Mouse (Mus musculus) lung, adult 18-20 months (tissue): ENCODE results near the gene Sez6l.

ENCODE experiments used
- DNase-seq, 2 experiments: peaks; one replicate each; pipeline ENCODE4 v3.0.0; 2022; ENCODE audit warnings: mixed read lengths in 2 of 2

The Sez6l gene

GRCm38 (mm10) chr5:112533312-112534075 lies 43.5 kb downstream of the Sez6l start:
- no peak for DNase-seq

- no peak for DNase-seq
Observed at GRCm38 (mm10) chr5:112532894-112533293, 44.1 kb downstream of the Sez6l start.

- no peak for DNase-seq
Observed at GRCm38 (mm10) chr5:112532210-112532609, 44.8 kb downstream of the Sez6l start.

GRCm38 (mm10) chr5:112531111-112531510 lies 45.9 kb downstream of the Sez6l start:
- DNase-seq = no peak

- no peak for DNase-seq
Observed at GRCm38 (mm10) chr5:112526936-112527335, 50.0 kb downstream of the Sez6l start.

- DNase-seq = no peak
Observed at GRCm38 (mm10) chr5:112526435-112526834, 50.5 kb downstream of the Sez6l start.

- DNase-seq = no peak
Observed at GRCm38 (mm10) chr5:112525980-112526379, 51.0 kb downstream of the Sez6l start.

- no peak for DNase-seq
Observed at GRCm38 (mm10) chr5:112525271-112525670, 51.7 kb downstream of the Sez6l start.

- DNase-seq = no peak
Observed at GRCm38 (mm10) chr5:112523796-112524195, 53.2 kb downstream of the Sez6l start.

GRCm38 (mm10) chr5:112523331-112523730 lies 53.7 kb downstream of the Sez6l start:
- DNase-seq = no peak

- DNase-seq = no peak
Observed at GRCm38 (mm10) chr5:112521703-112522527, 55.1 kb downstream of the Sez6l start.

- no peak for DNase-seq
Observed at GRCm38 (mm10) chr5:112520826-112521702, 55.9 kb downstream of the Sez6l start.

- no peak for DNase-seq
Observed at GRCm38 (mm10) chr5:112518773-112519172, 58.2 kb downstream of the Sez6l start.

GRCm38 (mm10) chr5:112517454-112517853 lies 59.5 kb downstream of the Sez6l start:
- no peak for DNase-seq

- no peak for DNase-seq
Observed at GRCm38 (mm10) chr5:112516527-112516926, 60.5 kb downstream of the Sez6l start.

GRCm38 (mm10) chr5:112510351-112510750 lies 66.6 kb downstream of the Sez6l start:
- DNase-seq = no peak

- no peak for DNase-seq
Observed at GRCm38 (mm10) chr5:112509916-112510315, 67.1 kb downstream of the Sez6l start.

- no peak for DNase-seq
Observed at GRCm38 (mm10) chr5:112505595-112505994, 71.4 kb downstream of the Sez6l start.

GRCm38 (mm10) chr5:112501384-112501783 lies 75.6 kb downstream of the Sez6l start:
- no peak for DNase-seq

- no peak for DNase-seq
Observed at GRCm38 (mm10) chr5:112499918-112500682, 76.9 kb downstream of the Sez6l start.

GRCm38 (mm10) chr5:112498921-112499917 lies 77.8 kb downstream of the Sez6l start:
- no peak for DNase-seq
